Mouse (Mus musculus): ENCODE results near the gene Ptrh1. TPM values are rescaled to one million over a fixed set of nuclear protein-coding genes. Genes with fewer than 3 reads are reported as not detected.
A peak's percentile ranks its signal among the peaks of the same experiment; 100 is the strongest.

Ptrh1 gene
- 1.3 and 1.7 TPM in 2 replicates for polyA plus RNA-seq (2012; rRNA removed)
- polyA plus RNA-seq (2014; fragmentation: Nextera tagmentation; extraction: Ambion mirVana): 1.9 and 2.2 TPM in 2 replicates

DNA sequence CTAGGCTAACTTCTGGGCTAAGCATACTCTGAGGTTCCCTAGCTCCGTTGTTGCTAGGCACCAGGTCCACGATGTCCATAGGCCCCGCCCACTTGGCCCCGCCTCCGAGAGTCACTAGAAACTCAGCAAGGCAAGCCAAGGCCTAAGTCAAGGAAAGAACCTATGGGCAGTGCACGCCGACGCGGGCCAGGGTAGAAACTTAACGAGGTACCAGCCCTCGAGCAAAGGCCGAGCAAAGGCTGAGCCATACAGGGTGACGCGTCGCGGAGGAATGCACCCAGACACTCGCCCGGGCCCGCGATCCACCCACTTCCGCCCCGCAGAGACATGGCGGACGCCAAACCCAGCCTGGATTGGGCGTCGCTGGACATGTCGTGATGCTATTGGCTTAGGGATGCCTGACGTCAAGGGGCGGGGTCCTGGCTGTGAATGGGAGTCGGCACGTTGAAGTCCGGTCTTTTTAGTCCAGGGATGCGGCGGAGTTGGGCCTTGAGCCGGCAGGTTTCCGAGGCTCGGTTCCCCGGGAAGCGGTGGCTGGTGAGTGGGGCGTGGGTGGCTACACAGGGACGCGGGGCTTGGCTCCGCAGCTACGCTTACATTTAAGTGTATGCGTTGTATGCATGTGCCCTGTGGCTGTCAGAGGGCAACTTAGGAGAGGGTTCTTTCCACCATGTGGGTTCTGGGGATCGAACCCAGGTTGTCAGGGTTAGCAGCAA, at the start of gene Ptrh1, which contains the start of gene Ttc16:
Ptrh1 (plus strand) TSS at position 428 of the 716 bp plus-strand sequence.
Ttc16 (minus strand) TSS at position 275 of the 716 bp plus-strand sequence.
- peak; percentile 96 for ATAC-seq (ENCODE audit: insufficient read depth)
- TF ChIP-seq CTCF (IDR thresholded peaks at IDR 0.05; ENCODE audit: low read depth) (0 out of 2 replicates have a peak, but pooled peaks have one; percentile 4), EP300 (IDR thresholded peaks at IDR 0.05; ENCODE audit: low read depth) (no peak)
- WGBS (ENCODE audit: insufficient replicate concordance): under 1% methylated on average over 46 of the region's 46 CpGs
- peak; percentile 92 to 93 (median 92) for DNase-seq (ENCODE audit: low read depth in 3 of 3, low spot score in 3 of 3)
- peak within 1 kb of the TSS; percentile 59 for H3K4me2 ChIP-seq (ENCODE audit: low read depth)
- peak within 1 kb of the TSS; percentile 70 to 72 for H3K4me3 ChIP-seq (ENCODE audit: insufficient read depth in 1 of 2, low read depth in 2 of 2, low read length in 2 of 2)
- no peaks in the 10 kb centered on the region for H3K9me3 ChIP-seq (ENCODE audit: control insufficient read depth, low read length)
- H3K4me1 ChIP-seq (replicated peaks; ENCODE audit: control insufficient read depth in 2 of 2, insufficient read depth in 2 of 2, low read length in 1 of 2): peaks cover 2 to 8% of the 10 kb centered on the region in 2 experiments; a peak in 3 of 4 replicates
- no peak within 1 kb of the TSS for H3K27ac ChIP-seq
- no peaks in the 10 kb centered on the region for H3K36me3 ChIP-seq (replicated peaks; ENCODE audit: control insufficient read depth, insufficient read depth, low read depth)
- H3K9ac ChIP-seq (replicated peaks): peak within 1 kb of the TSS; percentile 19
- H3K27me3 ChIP-seq (ENCODE audit: control insufficient read depth, insufficient read depth, low read length): no peaks in the 10 kb centered on the region

DNA sequence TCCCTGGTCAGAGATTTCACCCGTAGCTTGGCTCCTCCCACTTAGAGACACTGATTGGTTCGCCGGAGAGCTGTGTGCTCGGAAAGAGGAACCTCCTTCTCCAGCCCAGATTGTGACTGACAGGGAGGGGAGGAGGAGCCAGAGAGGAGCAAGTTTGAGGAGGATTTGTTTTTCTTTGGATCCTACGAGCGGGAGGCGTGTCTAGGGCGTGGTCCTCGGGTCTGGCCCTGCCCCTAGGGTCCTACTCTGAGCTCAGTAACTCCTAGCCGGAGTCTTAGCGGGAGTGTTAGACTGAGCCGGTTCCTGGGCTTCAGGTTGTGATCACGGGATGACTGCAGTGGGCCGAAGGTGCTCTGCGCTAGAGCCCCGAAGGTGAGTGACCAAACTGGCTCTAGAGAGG, 48.2 kb upstream of the Ptrh1 start:
- H3K27ac ChIP-seq: no peak overlapping the region
- H3K9ac ChIP-seq (replicated peaks): no peak overlapping the region
- no peaks in the 10 kb centered on the region for H3K36me3 ChIP-seq (replicated peaks; ENCODE audit: control insufficient read depth, insufficient read depth, low read depth)
- ATAC-seq (ENCODE audit: insufficient read depth) (peak; percentile 88), DNase-seq (ENCODE audit: low read depth in 3 of 3, low spot score in 3 of 3) (peak; percentile 69 to 77 (median 73))
- H3K4me3 ChIP-seq (ENCODE audit: insufficient read depth in 1 of 2, low read depth in 2 of 2, low read length in 2 of 2): peak overlapping the region; percentile 29 to 39; a peak in 3 of 4 replicates
- no peaks in the 10 kb centered on the region for H3K27me3 ChIP-seq (ENCODE audit: control insufficient read depth, insufficient read depth, low read length)
- WGBS (ENCODE audit: insufficient replicate concordance): 6% methylated on average over 16 of the region's 16 CpGs
- peak overlapping the region; percentile 54 for H3K4me2 ChIP-seq (ENCODE audit: low read depth)
- no peaks in the 10 kb centered on the region for H3K9me3 ChIP-seq (ENCODE audit: control insufficient read depth, low read length)
- no peak for TF ChIP-seq CTCF (IDR thresholded peaks at IDR 0.05; ENCODE audit: low read depth)
- TF ChIP-seq EP300 (IDR thresholded peaks at IDR 0.05; ENCODE audit: low read depth): no peak
- H3K4me1 ChIP-seq (replicated peaks; ENCODE audit: control insufficient read depth in 2 of 2, insufficient read depth in 2 of 2, low read length in 1 of 2): peaks cover 0 to 4% of the 10 kb centered on the region in 2 experiments; a peak in 1 of 4 replicates

GRCm38 (mm10) chr2:32728463-32728862, 47.1 kb upstream of the Ptrh1 start:
- H3K27ac ChIP-seq: no peak overlapping the region
- WGBS (ENCODE audit: insufficient replicate concordance): 46% methylated on average over 7 of the region's 7 CpGs

DNA sequence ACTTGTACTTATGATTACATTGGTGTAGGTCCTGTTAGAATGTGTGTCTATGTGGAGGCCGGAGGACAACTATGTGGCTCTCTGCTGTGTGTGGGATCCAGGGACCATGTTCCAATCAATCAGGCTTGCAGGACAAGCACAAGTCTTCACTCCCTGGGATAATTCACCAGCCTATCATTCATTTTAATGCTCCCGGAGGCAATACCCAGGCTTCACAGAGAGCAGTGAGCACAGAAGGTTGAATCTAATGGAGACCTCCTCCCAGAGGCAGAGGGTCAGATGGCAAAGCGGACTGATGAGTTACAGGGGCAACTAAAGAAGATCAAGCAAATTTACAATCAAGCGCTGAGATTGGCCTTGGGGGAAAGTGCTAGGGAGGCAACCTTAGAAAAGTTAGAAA, 46.0 kb upstream of the Ptrh1 start:
- no peak overlapping the region for H3K27ac ChIP-seq
- H3K9ac ChIP-seq (replicated peaks): no peak overlapping the region
- no peaks in the 10 kb centered on the region for H3K36me3 ChIP-seq (replicated peaks; ENCODE audit: control insufficient read depth, insufficient read depth, low read depth)
- H3K4me1 ChIP-seq (replicated peaks; ENCODE audit: control insufficient read depth in 2 of 2, insufficient read depth in 2 of 2, low read length in 1 of 2): peaks cover 0 to 5% of the 10 kb centered on the region in 2 experiments; a peak in 1 of 4 replicates
- no peak for ATAC-seq (ENCODE audit: insufficient read depth)
- no peaks in the 10 kb centered on the region for H3K27me3 ChIP-seq (ENCODE audit: control insufficient read depth, insufficient read depth, low read length)
- TF ChIP-seq CTCF (IDR thresholded peaks at IDR 0.05; ENCODE audit: low read depth) (no peak), EP300 (IDR thresholded peaks at IDR 0.05; ENCODE audit: low read depth) (no peak)
- H3K9me3 ChIP-seq (ENCODE audit: control insufficient read depth, low read length): no peaks in the 10 kb centered on the region
- H3K4me2 ChIP-seq (ENCODE audit: low read depth): no peak overlapping the region; the same call in 1 of the 2 replicates
- no peak for DNase-seq (ENCODE audit: low read depth in 3 of 3, low spot score in 3 of 3)
- no peak overlapping the region for H3K4me3 ChIP-seq (ENCODE audit: insufficient read depth in 1 of 2, low read depth in 2 of 2, low read length in 2 of 2)
- 67% methylated on average over 4 of the region's 4 CpGs for WGBS (ENCODE audit: insufficient replicate concordance)

More at GRCm38 (mm10) chr2:32728463-32728862, 47.1 kb upstream of the Ptrh1 start:
- Histone ChIP-seq H3K4me2 (ENCODE audit: low read depth) (no peak overlapping the region), H3K9me3 (ENCODE audit: control insufficient read depth, low read length) (no peaks in the 10 kb centered on the region), H3K4me1 (replicated peaks; ENCODE audit: control insufficient read depth in 2 of 2, insufficient read depth in 2 of 2, low read length in 1 of 2) (0 out of 4 replicates have a peak, but pooled peaks cover 0 to 4% of the 10 kb centered on the region in 2 experiments), H3K4me3 (ENCODE audit: insufficient read depth in 1 of 2, low read depth in 2 of 2, low read length in 2 of 2) (no peak overlapping the region), H3K36me3 (replicated peaks; ENCODE audit: control insufficient read depth, insufficient read depth, low read depth) (no peaks in the 10 kb centered on the region), H3K9ac (replicated peaks) (no peak overlapping the region), H3K27me3 (ENCODE audit: control insufficient read depth, insufficient read depth, low read length) (no peaks in the 10 kb centered on the region)
- peak; percentile 14; the same call in 1 of the 2 replicates for ATAC-seq (ENCODE audit: insufficient read depth)
- DNase-seq (ENCODE audit: low read depth in 3 of 3, low spot score in 3 of 3): no peak
- TF ChIP-seq EP300 (IDR thresholded peaks at IDR 0.05; ENCODE audit: low read depth) (no peak), CTCF (IDR thresholded peaks at IDR 0.05; ENCODE audit: low read depth) (no peak)

- Histone ChIP-seq H3K27me3 (ENCODE audit: control insufficient read depth, insufficient read depth, low read length) (no peaks in the 10 kb centered on the region), H3K4me3 (ENCODE audit: insufficient read depth in 1 of 2, low read depth in 2 of 2, low read length in 2 of 2) (no peak overlapping the region), H3K9ac (replicated peaks) (no peak overlapping the region), H3K36me3 (replicated peaks; ENCODE audit: control insufficient read depth, insufficient read depth, low read depth) (no peaks in the 10 kb centered on the region), H3K4me2 (ENCODE audit: low read depth) (no peak overlapping the region), H3K4me1 (replicated peaks; ENCODE audit: control insufficient read depth in 2 of 2, insufficient read depth in 2 of 2, low read length in 1 of 2) (peaks cover 0 to 6% of the 10 kb centered on the region in 2 experiments; a peak in 1 of 4 replicates), H3K9me3 (ENCODE audit: control insufficient read depth, low read length) (no peaks in the 10 kb centered on the region), H3K27ac (no peak overlapping the region)
- TF ChIP-seq CTCF (IDR thresholded peaks at IDR 0.05; ENCODE audit: low read depth) (no peak), EP300 (IDR thresholded peaks at IDR 0.05; ENCODE audit: low read depth) (no peak)
- 59% methylated on average over 11 of the region's 11 CpGs for WGBS (ENCODE audit: insufficient replicate concordance)
- DNase-seq (ENCODE audit: low read depth in 3 of 3, low spot score in 3 of 3) (no peak), ATAC-seq (ENCODE audit: insufficient read depth) (no peak)
Observed at GRCm38 (mm10) chr2:32730854-32731253, 44.7 kb upstream of the Ptrh1 start.

All from liver, embryonic 14.5 days (tissue).